Mouse (Mus musculus) layer of hippocampus, adult 9-11 months (tissue): Measurements from ENCODE around the gene Napsa.
A peak's percentile ranks its signal among the peaks of the same experiment; 100 is the strongest.

Experiments used
- DNase-seq: peaks from one replicate; pipeline ENCODE4 v3.0.0; 2022

Gene Napsa

DNA sequence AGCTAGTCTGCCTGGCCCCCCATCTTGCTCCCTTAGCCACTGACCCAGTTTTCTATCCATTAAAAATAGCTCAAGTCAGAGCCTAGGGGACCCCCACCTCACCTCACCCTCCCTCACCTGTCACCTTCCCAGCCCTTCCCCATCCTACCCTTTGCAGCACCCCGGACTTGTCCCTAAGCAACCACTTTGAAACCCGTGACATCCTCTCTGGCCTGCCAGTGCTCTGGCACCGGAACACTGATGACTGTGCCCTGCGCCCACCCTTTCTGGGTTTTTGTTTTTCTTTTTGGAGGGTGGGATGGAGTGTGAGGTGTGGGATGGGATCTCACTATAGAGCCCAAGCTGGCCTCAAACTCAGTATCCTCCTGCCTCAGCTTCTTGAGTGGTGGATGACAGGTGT lies 25.5 kb downstream of the Napsa start:
- DNase-seq, result no peak

DNA sequence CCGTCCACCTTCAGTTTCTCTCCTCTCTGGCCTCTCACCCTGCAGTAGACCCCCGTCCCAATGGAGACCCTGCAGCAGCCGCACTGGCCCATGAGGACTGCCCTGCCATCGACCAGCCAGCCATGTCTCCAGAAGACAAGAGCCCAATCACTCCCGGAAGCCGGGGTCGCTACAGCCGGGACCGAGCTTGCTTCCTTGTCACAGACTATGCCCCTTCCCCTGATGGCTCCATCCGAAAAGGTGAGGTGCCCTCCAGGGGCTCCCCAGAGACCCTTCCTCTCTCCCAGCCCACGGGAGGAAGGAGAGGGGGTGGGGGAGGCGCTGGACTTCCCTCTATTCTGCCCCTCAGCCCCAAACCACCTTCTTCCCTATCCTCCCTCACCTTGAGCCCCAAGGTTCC lies 26.2 kb downstream of the Napsa start:
- DNase-seq, result no peak

DNA sequence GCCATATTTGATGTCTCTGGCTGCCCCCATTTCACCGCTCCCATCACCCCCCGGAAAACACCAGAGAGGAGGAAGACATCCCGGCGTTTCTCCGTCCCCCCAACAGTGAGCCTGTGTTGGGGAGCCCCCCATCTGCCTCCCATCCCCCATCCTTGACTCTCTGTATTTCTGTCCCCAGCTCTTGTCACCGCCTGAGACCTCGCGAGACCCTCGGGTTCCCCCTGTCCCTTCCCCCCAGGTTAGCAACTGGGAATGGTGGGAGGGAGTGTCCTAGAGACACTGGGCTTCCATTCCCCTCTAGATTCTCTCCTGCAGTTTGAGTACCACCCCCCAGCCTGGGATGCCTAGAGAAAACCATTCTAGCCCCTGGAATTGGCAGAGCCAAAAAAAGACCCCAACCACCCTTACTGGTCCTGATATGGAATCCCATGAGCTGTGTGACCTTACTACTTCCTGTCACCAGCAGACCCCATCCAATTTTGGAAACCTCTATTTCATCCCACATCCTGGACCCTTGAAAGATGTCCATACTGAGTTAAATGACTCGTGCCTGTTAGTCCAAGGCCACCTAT lies 28.6 kb downstream of the Napsa start:
- DNase-seq, result no peak

DNA sequence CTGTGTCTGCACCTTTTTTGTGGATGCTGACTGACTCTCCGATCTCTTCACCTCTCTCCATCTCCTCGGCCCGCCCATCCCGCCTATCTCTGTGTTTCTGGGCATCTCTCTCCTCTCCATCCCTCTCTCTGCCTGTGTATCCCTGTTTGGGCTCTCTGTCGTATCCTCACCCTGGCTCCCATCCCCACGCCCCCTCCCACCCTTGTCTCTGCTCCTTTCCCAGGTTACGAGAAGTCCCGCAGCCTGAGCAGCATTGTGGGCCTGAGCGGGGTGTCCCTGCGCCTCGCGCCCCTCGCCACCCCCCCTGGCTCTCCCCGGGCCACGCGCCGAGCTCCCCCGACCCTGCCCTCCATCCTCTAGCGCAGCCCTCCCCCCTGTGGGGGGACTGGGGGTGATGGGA lies 29.5 kb downstream of the Napsa start:
- DNase-seq, result no peak

DNA sequence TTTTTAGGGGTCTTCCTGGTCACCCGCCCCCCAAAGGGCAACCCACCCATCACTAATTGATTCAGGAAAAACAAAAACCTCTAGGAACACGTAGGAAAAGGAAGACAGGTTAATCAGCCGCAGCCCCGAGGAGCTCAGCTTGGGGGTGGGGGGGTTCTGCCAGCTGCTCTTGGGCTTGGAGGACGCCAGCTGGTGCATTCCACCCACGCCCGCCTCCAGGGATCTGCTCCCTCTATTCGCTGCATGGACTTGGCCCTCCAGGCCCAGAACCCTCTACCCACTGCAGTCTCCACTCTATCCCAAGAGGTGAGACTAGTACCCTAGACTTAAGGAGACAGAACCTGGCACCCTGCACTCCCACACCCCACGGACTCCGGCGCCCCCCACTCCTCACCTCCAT lies 30.3 kb downstream of the Napsa start:
- DNase-seq, result peak; percentile 88

DNA sequence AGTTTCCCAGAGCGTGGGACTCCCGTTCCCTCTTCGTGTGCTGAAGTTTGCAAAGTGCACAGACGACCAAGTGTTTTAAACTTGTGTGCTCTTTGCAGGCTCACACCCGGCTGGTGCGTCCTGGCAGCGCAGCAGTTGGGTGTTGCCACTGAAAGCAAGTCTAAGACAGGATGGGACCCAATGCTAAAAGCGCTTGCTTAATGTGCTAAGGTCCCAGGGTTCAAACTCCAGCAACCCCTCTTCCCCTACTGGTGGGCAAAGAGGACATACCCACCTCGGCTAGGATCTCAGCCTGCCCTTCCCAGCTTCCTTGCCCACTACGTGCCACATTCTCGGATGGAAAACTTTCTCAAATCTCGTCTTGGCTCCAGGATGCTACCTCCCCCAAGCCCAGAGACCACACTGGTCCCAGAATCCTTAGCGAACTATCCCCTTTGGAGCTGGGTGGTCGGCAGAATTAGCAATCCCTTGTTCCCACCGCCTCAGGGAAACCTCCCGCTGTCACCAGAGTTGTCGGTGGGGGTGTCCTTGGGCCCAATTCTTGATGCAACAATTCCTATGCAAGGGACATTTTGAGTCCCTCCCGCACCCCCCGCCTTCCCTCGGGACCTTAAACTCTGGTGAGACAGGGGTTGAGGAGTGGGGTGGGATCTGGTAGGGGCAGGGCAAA lies 31.1 kb downstream of the Napsa start:
- no peak for DNase-seq

DNA sequence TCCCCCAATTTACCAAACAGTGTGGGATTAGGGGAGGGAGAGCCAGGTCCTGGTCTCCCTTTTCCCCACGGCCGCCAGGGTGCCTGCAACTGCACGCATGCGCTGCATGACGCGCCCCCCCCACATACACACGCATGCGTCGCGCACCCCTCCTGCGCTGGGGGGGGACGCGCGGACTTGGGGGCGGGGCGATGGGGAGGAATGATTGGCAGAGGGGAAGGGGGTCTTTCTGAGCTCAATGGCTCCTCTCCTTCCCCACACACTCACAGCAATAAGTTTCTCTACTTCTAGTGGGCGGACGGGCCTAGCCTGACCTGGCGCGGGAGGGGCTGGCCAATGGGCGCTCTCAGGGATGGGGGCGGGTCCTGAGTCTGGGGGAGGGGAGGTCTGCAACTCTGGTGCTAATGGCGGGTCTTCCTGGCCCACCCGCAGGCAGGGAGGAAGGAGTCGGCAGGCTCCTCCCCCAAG lies 32.0 kb downstream of the Napsa start:
- peak; percentile 47 for DNase-seq

DNA sequence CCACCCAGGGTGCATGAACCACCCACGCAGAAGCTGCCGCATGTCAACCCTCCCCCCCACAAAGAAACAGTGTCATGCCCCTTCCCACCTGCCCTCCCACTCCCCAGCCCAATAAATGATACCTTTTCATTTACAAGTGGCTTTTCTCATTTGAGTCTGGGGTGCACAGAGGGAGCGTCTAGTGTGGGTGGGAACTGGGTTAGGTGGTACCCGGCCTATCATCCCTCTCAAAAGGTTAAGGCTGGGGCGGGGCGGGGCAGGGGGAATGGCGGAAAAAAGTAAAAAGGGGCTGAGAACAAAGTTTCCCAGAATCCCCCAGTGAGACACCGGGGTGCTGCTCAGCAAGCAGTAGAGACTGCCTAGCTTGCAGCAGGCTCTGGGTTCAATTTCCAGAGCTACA lies 32.4 kb downstream of the Napsa start:
- DNase-seq, result no peak

DNA sequence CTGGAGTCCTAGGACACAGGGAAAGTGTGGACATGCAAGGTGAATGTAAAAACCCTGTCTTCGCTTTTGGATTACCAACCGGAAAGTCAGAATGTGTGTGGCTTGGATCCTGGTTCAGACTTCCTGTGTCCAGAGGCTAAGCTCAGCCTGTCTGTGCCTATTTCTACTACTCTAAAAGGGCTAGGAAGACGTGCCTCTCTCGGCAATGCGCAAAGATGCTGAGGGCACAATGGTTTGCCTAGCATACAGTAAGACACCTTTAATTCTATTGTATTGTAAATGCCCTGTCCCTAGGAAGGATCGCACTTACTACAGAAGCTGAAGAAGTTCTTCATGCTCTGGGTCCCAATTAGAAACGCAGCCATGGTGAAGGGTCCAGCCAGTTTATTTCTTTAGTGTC lies 33.3 kb downstream of the Napsa start:
- no peak for DNase-seq

DNA sequence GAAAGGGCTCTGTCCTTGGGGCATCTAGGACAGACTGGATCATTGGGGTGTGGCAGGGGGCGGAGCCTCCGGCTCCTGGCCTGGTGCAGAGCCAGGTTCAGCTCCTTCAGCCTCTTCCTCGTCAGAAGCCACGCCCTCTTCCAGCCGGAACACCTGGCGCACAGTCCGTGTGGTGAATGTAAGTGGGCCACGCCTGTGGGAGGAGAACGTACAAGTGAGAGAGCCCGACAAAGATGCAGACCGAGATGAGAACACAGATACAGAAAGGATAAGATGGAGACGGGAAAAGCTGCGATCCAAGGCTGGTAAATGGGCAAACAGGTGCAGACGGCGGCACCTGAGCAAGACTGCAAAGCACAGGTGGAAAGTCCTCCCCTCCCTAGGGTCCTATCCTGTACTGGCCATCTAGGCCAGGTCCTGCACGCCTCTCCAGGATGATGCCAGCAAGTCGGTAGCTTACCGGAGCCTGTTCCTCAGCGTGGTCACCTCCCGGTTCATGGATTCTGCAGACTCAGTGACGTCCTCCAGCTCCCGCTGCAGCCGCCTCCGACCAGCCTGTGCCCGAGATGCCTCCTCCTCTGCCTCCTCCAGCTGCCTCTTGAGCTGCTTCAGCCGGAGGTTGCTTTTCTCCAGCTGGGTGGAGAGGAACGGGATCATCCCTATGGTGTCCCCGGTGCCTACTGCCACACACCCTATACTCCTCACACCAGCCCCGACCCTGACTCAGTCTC lies 34.2 kb downstream of the Napsa start:
- DNase-seq, result peak; percentile 49

DNA sequence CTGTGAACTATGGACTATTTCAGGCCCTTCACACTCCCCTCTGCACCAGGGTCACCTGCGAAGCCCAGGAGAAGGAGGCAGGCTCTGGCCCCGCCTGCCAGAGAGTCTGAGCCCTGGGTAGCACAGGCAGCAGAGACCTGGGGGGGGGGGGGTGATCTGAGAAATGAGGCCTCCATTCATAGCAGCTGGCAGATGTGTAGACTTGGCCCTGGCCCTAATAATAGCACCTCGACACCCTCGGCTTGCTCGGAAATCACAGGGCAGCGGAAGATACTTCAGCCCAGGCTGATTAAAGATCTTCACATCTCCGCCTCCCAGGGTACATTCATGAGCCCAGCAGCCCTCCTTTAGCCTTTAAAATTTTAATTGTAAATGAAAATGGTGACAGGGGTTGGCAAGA lies 40.0 kb downstream of the Napsa start:
- no peak for DNase-seq

DNA sequence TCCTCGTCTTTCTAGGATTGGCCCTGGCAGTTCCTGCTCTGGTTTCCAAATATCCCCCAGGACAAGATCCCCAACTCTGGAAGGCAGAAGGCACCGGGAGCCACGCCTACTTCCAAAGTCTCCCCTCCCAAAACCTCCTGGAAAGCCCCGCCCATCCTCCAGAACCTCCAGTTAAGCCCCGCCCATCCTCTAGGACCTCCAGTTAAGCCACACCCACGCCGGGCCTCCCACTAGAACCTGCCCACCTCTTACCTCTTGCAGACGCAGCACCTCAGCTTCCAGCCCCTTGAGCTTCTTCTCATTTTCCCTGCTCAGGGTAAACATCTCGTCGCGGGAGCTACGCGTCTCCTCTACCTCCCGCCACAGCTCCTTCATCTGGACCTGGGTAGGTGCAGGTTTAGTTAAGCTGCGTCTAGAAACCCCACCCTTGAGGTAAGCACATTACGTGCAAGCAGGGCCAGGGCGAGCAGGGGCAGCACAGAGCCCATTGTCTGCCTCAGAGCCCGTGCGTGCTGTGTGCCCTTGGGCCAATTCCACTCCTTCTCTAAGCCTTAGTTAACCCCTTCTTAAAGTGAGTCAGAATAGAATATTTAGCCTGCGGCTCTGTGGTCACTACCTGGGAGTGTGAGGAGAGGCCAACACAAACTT lies 42.0 kb downstream of the Napsa start:
- no peak for DNase-seq

DNA sequence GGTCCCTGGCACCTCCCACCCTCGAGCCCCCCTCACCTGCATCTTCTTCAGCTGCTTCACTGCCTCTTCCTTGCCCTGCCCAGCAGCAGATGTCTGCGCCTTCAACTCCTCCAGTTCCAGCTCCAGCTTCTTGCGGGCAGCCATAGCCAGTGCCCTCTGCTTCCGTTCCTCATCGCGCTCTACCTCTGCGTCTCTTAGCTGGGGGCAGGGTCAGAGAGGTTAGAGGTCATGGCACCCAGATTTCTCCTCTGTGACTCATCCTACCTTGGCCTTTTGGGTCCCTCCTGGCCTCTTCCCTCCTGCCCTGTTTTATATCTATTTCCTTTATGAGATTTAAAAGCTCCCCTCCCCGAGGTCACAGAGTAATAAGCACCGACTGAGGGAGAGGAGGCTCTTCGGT lies 43.1 kb downstream of the Napsa start:
- DNase-seq, result no peak

DNA sequence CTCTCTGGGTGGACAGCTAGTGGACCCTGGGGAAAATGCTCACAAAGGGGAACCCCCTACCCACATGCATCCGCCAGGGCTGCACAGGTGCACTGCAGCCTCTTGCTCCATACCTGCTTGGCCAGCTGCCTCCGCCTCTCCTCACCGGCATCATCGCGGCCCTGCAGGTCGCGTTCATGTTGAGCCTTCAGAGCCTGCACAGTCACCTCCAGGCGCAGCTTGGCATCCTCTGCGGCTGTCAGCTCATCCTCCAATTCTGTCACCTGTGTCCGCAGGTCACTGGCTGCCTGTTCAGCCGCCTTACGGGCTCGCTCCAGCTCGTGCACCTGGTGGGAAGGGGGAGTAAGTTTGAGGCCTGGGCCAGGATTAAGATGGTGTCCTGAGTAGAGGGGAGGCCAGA lies 43.8 kb downstream of the Napsa start:
- no peak for DNase-seq

DNA sequence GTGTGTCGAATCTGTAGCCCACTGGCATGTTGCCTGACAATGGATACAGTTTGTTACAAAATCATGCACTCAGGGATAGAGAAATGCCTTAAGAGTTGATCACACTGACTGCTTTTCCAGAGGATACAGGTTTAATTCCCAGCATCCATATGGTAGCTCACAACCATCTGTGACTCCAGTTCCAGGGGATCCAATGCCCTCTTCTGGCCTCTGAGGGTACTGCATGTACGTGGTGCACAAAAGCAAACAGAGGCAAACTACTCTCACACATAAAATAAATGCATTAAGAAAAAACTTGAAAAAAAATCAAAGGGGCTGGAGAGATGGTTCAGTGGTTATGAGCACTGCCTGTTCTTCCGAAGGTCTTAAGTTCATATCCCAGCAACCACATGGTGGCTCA lies 44.9 kb downstream of the Napsa start:
- no peak for DNase-seq

DNA sequence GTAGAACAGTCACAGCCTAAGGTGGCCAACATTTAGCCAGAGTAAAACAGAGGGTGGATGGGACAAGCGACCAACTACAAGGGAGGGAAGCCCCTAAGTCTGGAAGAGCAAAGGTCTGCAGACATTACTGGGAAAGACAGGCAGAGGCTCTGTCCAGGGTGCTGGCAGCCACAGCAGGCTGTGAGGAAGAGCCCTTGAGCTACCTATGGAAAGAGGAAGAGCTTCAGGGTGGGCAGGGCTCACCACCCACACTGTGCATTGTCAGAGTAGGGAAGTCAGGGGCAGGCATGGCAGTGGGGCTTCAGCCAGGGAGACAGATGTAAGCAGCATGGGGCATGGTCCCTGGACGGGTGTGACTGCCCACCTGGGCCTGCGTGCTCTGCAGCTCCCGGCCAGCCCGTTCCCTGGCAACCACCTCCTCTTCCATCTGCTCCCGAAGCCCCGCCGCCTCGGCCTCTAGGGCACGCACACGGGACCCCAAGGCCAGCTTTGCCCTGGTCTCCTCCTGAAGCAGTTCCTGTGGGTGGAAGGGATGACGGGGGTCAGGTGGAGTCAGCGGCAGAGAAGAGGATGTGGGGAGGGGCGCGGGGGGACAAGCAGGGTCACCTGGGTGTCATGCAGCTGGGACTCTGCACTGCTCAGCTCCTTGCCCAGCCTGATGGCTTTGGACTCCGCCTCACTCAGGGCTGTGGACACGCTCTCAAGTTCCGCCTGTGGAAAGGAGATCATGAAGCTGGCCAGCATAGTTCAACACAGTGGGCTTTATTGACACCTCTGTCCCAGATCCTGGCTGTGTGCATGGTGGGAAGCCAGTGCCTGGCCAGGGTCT lies 51.7 kb downstream of the Napsa start:
- no peak for DNase-seq

DNA sequence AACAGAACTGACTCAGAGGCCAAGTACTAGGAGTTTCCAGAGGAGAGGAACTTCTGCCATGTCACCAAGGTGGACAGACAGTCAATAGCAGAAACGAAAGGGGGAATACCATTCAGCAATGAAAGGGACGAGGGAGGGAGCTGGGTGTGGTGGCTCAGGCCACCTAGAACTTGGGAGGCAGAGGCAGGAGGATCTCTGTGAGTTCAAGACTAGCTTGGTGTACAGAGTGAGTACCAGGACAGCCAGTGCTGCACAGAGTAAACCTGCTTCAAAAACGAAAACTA lies 52.3 kb downstream of the Napsa start:
- no peak for DNase-seq

DNA sequence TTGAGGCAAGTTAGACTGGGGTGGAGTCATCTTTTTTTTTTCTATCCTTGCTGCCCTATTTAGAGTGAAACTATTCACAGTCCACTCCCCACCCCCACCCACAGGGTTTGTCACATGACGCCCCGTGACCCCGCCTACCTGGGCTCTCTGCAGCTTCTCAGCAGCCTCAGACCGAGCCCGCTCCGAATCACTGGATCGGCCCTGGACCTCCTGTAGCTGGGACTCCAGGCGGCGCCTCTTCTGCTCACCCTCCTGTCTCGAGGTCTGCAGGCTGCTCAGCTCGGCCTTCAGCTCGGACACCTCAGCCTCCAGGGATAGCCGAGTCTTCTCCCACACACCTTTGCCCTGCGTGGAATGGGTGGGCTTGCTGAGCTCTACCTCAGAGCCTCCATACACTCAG lies 52.6 kb downstream of the Napsa start:
- no peak for DNase-seq

DNA sequence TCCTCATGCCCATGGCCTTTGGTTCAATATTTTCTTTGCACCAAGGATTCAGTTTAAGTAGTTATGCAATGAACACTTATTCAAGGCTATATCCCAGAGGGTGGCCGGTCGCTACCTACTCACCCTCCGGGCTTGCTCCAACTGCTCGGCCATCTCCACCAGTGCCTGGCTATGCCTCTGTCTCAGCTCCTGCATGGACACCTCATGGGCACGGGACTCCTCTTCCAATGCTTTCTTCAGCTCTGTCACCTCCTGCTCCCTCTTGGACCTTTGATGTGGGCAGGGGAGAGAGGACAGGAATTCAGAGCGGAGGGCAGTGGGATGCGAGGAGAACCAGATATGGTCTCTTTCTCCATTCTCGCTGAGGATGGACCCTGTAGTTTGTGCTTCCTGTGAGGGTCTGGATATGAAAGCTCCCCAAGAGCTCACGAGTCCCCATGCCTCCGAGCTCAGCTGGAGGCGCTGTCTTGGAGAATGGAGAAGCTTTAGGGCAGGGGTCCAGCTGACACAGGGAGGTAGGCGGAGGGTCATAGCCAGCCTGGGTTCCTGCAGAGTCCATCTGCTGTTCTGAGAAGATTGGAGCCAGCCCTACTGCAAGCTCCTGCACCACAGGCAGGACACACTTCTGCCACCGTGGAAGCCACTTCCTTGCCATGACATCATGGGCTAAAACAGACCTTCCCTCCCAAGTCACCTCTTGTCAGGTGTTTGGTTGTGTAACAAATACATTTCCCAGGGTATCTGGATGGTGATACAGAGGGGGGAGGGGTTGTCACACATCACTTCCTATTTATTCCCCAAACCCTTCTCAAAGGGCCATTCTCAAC lies 53.3 kb downstream of the Napsa start:
- DNase-seq, result no peak

DNA sequence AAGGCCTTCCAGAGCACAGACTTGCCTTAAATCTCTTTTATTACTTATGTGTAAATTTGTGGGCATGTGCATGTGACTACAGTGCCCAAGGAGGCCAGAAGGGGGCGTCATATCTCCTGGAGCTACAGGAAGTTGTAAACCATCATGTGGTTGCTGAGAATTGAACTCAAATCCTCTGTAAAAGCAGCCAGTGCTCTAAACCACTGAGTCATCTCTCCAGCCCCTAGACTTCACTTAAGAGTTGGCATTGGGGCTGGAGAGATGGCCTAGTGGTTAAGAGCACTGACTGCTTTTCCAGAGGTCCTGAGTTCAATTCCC lies 53.8 kb downstream of the Napsa start:
- no peak for DNase-seq

DNA sequence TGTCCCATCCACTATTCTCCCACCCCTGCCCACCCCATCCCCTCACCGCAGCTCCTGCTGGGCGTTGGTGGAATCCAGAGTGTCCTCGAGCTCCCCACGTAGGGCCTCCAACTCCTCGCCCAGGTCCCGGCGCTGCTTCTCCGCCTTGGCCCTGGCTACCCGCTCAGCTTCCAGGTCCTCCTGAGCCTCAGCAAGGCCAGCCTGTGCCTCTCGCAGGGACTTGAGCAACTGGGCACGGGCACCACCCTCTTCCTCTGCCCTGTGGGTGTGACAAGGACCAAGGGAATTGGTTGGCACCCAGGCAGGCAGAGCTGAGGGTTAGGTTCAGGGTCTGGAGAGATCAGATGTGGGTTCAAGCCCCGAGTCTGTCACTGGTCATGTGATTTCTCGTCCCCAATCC lies 54.8 kb downstream of the Napsa start:
- no peak for DNase-seq

DNA sequence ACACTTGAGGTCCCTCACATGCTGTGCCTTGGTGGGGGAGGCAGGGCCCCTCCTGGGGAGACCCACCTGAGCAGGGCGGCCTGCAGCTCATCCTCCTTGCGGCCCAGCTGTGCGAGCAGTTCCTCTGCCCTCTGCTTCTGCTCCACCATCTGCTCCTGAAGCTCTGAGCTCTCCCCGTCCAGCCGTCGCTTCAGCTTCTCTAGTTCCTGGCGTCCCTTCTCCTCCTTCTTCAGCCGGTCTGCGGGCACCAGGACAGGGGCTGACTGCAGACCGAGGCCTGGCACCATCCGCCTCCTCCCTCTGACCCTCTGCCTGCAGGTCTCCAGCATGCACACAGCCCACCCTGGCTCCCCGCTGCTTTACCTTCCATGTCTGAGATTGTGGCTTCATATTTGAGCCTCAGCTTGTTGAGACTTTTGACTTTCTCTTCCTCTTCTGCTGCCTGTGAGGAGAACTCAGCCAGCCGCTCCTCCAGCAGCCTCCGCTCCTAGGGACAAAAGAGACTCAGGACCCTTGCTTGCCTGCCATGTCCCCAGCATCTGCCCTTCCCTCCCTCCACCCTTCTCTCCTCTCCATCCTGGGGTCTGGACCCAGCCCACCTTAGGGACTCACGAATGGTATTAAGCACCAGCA lies 56.3 kb downstream of the Napsa start:
- no peak for DNase-seq
